Mouse (Mus musculus) stomach, postnatal 0 days (tissue): ENCODE data around the gene Foxl2.

Source experiments
- CTCF ChIP-seq: IDR thresholded peaks from 2 replicates; pipeline ENCODE4 v1.5.1; 2016; ENCODE audit warnings: antibody characterized with exemption, low read depth, mild to moderate bottlenecking, moderate library complexity
- EP300 ChIP-seq: optimal IDR thresholded peaks from 2 replicates; pipeline ENCODE3; 2016; ENCODE audit warnings: antibody characterized with exemption

DNA sequence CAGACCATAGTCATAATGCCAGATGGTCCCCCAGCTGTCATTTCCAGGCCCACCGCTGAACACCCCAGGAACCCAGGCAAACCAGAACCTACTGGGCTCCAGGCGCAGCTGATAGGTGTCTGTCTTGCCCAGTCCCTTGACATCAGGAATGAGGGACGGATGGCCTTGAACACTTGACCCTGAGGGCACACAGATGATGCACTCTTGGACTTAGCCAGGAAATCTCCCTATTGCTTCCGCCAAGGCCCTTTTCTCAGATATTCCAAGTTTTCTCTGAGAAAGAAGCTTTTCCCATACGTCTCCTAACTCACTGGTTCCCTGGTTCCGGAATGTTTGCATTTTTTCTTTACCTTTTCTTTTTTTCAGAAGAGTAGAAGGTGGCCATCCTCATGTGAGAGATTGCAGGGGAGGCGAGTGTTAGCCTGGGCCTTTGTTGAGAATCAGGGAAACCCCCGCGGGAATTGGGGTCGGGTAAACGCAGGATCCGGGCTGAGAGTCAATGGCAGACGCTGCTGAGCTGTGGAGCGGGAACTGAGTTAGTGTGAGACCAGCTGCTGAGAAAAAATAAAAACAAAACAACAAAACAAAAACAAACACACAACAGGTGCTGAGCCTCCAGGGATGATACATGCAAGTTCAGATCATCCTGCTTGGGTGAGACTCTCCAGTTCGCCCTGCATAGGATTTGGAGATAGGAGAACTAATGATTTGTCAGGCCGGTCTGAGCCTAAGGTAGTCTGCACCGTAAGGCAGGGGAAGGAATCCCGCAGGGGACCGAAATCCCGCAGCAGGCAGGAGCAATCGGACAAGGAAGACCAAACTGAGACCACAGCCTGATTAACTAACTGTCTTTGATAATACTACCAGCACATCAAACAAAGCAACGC lies 6.7 kb downstream of the Foxl2 start:
- TF ChIP-seq EP300: no peak
- TF ChIP-seq CTCF: no peak
